Mouse (Mus musculus) frontal cortex, adult (tissue): ENCODE measurements around the gene Podn.

Experiments
- ATAC-seq: cut with Nextera tagmentation; 2 replicates; pipeline ENCODE4 v1.9.2; 2017; ENCODE audit warnings: mild to moderate bottlenecking, moderate library complexity, mixed read lengths; ENCODE audit not compliant: low TSS enrichment

Podn gene

DNA sequence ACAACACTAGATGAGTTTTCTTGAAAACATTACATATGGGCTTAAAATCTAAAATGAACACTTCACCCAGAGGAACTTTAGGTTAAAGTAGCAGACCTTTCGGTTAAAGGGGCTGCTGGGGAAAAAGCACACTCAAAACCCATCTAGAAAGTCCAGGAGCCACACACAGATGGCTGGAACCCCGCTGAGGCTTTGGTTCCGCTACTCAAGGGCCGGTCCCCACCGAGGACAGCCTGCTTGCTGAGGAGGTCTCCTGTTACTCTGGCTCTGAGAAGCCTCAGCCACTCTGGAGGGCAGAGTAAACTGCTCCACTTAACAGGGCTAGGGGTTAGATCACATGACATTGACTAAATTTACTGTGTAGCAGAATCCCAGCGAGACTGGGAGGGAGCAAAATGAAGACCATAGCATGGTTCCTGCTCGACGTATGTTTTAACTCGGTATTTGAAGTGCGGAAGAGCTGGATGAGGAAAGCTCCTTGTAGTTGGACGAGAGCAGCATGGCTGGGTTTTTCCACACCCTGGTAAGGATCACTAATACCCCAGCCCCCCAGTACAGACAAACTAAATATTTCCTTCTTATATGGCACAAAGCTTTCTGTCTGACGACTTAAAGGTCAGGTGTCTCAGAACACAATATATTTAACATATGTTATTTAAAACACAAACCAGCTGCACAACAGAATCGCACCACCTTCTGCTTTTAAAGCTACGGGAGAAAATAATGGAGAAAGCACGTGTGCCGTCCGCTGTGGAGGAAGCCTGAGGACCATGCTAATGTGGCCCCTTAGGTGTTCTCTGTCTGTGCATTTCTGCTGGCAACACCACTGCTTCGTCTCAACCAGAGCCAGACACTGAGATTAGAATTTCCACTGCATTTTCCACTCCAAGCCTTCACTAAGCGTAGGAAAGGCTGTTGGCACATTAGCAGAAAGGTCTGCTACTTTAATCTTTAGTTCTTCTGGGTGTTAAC lies 50.8 kb downstream of the Podn start:
- no peak for ATAC-seq

- ATAC-seq, result no peak
These were observed 59.2 kb downstream of the Podn start for GRCm38 (mm10) chr4:108037027-108037426.

DNA sequence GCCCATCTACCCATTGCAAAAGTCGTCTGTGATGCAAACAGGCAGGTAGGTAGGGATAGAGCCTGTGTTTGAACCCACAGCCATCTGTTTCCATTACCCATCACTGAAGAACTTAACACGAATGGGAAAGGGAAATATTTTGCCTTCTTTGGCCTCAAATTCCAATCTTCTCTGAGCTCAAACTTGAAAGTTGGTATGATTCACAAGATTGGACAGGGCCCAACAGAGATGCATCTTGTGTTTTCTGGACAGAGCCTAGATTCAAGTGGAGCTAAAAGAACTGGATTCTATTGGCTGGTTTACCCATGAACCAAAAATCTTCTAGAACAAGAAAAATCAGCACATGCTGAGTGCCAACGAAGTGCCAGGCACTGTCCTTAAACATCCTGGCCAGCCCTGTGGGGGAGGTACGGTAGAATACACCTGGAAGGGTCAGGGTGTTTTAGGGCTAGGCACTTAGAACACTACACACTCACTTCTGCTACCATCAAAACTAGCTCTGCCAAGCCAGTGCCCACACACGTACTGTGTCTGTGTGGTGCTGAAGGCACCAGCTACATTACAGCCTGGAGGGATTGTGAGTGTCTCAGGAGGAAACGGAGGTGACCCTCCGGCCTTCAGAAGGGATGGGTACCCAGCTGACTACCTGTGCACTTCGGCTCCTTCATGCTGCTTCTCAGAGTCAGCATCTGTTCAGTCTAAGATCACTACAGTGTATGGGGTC lies 63.0 kb downstream of the Podn start:
- ATAC-seq, result peak; percentile 68

DNA sequence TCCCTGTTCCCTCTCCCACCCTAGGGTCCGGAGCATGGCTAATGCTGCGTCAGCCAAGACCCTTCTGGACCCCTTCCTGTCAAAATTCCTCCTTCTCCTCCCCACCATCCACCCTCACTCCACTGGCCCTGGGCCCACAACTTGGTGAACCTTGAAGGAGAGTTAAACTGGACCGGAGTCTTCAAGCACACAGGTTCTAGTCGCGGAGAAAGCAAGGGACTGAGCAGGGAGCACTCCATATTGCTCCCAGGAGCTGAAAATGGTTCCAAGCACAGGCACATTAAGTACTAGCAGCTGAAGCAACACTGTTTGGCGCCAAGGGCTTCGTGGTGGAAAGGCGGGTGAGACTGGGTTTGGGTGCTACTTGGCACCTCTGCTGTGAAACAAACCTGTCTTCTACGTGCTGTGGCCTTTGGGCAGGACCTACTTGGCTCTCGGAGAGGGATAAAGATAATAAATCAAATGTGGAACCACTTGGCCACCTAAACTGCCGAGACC lies 63.8 kb downstream of the Podn start:
- no peak for ATAC-seq

GRCm38 (mm10) chr4:108031502-108032351 lies 64.5 kb downstream of the Podn start:
- peak; percentile 48 for ATAC-seq

- no peak for ATAC-seq
These were observed 65.2 kb downstream of the Podn start for GRCm38 (mm10) chr4:108030888-108031501.

DNA sequence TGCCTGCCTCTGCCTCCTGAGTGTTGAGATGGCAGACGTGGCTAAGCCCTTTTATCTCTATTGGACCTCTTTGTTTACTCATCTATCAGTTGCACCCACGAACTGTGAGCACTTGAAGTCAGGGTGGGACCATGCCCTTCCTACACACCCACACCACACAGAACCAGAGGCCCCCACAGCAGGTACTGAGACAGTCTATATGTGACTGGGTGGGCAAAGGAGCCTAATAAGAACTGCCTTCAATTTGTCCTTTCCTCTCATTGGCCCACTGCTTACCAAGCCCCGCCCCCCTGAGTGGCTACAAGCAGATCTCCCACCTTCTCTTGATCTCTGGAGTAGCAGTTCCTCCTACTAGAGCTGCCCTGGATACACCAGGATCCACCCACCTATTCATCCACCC lies 70.1 kb downstream of the Podn start:
- no peak for ATAC-seq

- ATAC-seq, result no peak
These were observed 71.0 kb downstream of the Podn start for GRCm38 (mm10) chr4:108025269-108025668.

DNA sequence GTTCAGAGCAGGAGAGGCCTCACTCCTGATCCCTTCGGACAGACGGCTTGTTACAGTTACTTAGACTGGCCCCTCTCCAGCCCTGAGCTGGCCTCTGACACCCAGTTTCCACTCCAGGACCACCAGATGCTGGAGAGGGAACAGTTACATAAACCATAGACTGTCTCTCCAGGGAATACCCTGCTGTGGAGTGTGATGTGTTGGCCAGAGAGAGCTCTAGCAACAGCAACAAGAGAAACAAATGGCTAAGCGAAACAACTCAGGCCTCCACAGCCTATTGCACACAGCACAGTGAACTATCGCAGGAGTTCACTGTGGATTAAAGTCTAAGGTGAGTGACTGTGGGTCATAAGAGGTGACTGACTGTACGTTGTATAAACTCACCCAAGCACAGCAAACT lies 71.6 kb downstream of the Podn start:
- ATAC-seq, result no peak

DNA sequence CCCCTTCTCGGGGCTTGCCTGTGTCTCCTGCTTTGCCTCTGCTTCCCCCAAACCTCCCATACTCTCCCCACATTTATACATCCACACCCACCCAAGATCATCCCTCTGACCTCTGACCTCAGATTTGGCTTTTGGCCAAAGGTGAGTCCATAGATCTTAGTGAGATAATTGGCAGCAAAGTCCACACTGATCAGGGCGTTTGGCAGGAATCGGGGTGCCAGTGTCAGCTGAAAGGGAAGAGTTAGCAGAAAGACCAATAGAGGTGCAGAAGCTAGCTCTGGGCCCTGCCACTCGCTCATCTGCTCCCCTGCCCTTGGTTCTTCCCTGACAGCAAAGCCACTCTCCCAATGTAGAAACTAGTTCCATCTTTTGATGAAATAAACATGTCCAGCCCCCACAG lies 73.1 kb downstream of the Podn start:
- ATAC-seq, result no peak

DNA sequence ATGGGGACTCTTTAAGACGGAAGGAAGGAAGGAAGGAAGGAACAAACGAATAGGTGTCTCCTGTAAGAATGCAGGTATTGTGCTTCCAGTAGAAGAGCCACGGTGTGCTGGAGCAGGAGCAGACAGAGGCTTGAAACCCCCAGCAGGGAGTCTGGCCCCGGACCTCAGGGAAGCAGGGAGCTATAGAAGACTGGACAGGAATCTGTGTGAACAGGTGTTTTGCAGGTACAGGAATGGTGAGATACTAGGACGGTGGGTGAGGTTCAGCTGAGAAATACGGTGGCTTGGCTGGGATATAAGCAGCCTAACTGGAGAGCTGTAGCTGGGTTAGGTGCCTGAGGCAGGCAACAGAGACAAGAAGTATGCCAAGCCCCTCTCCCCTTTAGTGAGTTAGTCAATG lies 76.1 kb downstream of the Podn start:
- ATAC-seq, result no peak

DNA sequence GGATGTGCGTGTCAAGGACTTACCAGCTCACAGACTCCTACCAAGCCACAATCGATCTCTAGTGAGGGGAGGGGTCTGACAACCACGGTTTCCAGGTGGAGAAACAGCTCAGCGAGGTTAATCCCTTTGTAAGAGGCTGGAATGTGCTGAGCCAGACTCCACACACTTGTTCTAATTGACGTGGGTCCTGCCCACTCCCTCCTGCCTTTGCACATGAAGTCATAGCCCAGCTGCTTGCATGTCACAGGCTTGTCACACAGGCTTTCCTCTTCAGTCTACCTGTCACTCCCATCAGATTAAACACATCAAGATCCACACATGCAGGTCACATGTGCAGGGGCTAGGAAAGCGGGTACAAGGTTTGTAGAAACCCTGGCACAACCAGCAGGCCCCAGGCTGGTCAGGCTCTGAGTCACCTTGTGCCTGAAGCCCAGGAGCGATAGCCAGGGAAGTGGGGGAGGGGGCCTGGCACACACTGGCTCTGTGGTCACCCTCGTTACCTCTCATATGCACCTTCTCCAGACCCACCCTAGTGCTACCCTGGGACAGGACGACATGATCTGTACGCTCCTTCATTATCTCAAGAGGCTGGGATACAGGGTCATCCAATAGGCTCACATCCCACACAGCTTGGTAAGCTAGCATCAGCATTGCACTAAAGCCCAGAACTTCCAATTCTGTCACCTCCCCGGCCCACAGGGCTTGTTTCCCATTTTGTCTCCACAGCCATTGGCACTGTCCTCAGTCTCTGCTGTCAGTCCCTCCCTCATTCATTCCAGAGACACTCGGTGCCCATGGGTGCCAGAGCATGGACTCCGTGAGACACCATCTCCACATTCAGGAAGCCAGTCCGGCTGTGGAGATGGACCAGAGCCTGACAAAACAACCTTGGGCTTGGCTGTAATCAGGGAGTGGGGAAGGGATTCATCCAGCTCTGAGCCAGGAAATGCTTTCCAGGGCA lies 77.0 kb downstream of the Podn start:
- peak; percentile 52; the same call in 1 of the 2 replicates for ATAC-seq

DNA sequence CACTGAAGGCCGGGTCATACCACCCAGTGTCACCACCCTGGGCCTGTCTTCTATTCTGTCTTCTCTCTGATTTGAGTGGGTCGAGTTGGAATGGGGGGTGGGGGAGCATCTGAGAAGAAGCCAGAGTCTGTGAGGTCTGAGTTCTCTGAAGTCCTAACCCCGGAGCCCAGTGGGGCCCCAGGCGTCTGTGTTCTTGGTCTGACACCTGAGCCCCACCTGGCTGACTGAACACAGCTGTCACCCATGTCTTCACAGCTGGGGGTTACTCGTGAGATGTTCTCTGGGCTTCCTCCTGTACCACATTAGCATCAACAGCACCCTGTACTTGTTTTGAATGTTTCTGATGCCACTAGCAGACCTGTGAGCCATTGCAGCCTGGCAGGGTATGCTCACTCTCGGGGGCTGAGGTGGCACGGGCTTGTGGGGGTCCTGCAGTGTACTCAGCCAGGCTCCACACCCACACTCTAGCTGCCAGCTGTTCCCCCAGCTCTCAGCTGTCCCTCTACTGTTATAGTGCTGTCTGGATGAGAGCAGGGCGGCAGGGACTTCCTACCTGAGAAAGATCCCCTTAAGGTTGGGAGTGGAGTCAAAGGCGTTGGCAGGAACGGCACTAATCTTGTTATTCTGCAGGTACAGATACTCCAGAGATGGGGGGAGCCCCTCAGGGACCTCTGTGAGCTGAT lies 77.9 kb downstream of the Podn start:
- no peak for ATAC-seq

- ATAC-seq, result no peak
These were observed 78.4 kb downstream of the Podn start for GRCm38 (mm10) chr4:108017839-108018238.

- ATAC-seq, result no peak
These were observed 79.9 kb downstream of the Podn start for GRCm38 (mm10) chr4:108016321-108016720.

GRCm38 (mm10) chr4:108015067-108015765 lies 81.0 kb downstream of the Podn start:
- ATAC-seq, result no peak

GRCm38 (mm10) chr4:108014466-108014865 lies 81.8 kb downstream of the Podn start:
- ATAC-seq, result no peak

GRCm38 (mm10) chr4:108008541-108008940 lies 87.7 kb downstream of the Podn start:
- ATAC-seq, result no peak

DNA sequence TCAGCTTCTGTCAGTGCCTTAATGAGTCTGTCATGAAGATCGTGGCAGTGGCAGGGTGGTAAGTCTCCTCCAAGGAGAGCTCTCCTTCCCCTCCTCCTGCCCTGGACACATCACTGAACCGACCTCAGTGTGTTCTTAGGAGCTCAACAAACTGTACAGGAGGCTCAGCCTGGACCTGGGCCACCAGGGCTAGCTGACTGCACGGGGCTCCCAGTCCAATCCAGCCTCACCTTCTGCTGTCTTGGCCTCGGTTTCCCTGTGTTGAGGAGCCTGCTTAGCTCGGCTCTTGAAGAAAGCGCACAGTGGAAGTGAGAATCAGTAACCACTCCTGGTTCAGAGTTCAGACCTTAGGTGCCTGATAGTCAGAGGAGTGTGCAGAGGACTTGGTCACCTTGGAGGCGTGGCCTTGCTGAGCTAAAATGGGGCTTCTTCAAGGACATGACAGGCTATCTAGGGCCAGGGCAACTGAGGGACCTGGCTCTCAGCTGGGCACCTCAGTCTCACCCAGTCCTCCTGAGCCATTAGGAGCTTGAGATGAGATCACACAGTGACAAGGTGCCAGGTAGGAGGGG lies 88.6 kb downstream of the Podn start:
- ATAC-seq, result no peak
